Mouse (Mus musculus) cerebellum, postnatal 4 days (tissue): Measurements from ENCODE around the gene Stx2.

Source experiments
- DNase-seq, 2 experiments: peaks; one replicate each; pipeline ENCODE4 v3.0.0; 2022; ENCODE audit warnings: low spot score in 2 of 2, mixed read lengths in 1 of 2

Stx2 gene

GRCm38 (mm10) chr5:129008412-129008826, at the start of gene Stx2:
Stx2 (minus strand) TSS chr5:129008574.
- peak; percentile 70 to 83 for DNase-seq

DNA sequence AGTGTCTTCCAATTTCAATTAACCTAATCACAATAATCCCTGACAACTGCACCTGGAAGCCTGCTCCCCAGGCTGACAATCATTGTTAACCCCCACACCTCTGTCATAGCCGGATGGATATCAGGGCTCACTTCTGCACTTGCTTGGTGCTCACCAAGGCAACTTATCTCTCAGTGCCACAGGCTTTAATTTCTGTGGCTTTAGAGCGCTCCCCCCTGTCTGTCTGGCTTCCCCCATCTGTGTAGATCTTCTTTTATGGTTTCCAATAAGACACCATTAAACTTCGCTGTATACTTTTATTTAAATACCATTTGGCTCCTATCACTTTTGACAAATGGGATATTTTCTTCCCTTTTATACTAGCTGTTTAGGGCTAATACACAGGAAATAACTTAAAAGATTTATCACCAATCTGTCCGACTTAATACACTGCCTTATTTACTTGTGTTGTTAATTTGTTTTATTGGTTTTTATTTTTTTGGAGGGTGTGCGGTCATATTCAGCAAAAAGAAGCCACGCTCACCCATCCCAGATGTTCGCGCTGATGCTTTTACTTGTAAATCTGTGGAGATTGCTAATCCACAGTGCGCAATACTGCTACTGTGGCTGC, 46.4 kb upstream of the Stx2 start:
- no peak for DNase-seq

DNA sequence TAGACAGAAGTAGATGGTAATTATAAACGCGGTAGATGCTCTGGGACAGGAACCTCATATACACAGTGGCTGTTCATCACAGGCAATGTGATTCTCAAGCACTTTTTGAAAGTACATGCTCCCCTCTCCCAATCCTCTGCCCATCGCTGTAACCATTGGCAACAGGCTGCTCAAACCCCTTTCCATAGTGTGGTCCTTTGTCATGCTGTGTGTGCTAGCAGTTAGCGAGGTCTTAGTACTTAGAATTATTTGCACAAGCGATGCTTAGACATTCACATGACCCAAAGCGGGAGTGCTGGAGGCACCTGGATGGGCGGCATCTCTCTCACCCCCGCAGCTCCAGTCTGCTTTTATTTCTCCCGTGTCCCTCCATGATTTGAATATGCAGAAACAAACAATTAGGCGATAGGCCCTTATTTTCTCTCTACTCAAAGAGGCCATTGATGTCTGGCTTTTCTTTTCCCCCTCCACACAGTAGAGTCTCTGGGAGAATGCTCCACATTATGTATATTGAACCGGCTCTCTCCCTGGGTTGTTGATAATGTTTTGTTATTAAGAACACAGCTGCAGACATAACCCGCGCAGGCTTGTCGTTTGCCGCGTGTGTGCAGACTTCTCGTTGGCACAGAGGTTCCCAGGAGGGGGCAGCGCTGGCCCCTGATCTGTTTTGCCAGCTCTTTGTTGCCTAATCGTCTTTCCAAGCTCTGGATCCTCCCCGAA, 44.4 kb upstream of the Stx2 start:
- DNase-seq, result no peak

DNA sequence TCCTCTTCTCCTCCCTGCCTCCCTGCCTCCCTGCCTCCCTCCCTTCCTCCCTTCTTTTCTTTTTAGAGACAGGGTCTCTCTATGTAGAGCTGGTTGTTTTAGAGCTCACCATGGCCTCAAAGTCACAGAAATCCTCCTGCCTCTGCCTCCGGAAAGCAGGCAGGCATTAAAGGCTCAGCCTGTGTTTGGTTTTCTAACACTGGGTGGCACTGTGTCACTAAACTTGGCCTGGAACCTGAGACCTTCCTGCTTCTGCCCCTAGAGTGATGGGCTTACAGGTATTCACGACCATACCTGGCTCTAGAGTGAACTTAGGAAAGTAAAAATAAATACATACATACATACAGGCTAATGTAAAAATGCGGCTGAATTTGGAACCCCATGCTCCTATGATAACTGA, 43.5 kb upstream of the Stx2 start:
- no peak for DNase-seq

DNA sequence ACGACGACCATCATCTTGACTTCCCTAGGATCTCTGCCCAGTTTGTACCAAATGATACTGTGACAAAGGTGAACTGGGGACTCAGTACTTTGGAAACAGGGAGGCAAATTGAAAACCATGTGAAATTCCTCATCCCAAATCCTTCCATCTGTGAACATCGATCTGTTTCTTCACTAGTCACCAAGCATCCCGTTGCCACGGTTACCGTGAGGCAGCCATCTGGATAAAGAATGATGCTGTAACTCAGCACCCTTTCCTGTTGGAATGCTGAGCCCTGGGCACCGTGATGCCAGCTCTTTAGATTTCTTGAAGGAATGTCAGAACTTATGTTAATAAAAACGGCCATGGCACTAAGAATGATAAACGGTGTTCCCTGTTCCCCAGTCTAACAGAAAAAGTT, 41.0 kb upstream of the Stx2 start:
- peak in 1 of 2 experiments; percentile 22 for DNase-seq

DNA sequence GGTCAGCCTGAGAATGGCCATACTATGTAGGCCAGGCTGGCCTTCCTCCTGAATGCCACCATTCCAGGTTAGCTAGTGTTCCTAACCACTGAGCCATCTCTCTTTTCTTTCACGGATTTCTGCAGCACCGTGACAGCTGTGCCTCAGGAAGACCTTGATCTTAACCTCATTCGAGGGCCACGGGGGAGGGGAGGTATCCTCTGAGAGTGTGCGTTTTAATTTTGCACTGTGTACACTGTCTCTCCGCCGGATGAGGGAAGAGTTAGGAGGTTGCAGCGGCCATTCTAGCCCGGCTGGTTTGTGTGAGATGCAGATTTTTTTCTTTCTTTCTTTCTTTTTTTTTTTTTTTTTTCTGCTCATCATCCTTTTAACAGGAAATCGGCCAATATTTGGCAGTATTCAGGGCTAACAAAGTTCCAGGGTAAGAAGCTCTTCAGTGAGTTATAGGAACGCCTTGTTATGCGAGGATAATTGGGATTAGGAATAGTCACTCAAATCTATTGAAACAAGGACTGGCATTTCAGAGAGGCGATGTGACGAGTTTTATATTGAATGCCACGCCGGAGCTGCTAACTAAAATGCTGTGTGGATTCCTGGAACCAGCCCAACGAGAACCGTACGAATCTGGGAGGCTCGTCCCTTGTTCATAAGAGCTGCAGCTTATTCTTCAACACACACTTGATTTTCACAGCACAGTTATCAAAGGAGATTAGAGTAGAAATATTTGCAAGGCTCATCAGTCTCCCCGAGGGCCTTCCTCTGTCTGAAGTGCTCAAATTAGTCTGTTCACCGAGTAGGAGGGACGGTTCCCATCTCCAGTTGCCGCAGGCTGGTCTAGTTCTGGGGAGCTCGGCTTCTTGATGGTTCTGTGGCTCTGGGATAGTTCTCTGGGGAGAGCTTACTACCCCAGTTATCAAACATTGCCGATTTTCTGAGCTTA, 37.5 kb upstream of the Stx2 start:
- no peak for DNase-seq

DNA sequence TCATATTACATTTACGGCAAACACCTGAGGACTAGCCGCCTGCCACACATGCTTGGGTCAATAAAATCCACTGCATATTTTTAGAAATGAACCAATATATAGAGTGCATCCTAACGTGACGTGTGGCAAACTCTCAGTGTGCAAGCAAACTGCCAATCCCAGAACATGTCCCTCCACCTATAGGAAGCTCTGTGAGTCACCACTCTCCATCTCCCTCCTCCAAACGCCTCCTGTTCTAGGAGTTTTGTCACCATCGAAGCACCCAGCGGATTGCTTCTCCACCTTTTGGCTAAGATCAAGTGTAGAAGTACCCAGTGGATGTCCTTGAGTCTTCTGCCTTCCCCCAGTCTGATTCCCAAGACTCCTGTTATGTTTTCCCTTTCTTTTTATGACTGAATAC, 29.4 kb upstream of the Stx2 start:
- DNase-seq, result no peak

DNA sequence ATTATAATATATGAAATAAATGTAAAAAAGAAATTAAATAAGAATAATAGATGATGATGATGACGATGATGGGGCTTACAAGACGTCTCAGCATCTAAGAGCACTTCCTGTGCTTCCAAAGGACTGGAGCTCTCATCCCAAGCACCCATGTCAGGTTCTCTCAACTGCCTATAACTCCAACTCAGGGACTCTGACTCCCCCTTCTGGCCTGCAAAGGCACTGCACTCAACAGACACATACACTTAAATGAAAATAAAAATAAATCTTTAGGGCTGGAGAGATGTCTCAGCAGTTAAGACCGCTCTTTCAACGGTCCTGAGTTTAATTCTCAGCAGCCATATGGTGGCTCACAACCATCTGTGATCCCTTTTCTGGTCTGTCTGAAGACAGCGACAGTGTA, 28.3 kb upstream of the Stx2 start:
- no peak for DNase-seq

DNA sequence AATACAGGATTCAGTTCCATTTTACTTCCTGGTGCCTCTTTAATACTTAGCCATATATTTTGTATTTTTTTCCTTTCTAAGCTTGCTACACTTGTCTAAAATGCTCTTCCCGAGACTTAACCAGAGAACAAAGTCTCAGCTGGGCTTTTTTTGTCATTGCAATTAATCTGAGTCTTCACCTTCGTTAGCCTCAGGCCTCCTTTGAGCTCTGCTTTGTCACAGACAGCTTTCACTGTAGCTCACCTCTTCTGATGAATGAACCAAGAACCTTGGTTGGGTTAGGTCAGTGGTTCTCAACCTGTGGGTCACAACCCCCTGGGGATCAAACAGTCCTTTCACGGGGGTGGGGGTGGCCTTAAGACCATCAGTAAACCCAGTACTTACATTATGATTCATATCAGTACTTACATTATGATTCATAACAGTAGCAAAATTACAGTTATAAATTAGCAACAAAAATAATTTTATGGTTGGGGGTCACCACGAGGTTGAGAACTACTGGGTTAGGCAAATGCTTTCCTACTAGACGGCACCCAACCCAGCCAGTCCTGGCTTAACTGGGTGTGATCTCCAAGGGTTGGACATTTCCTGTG, 20.9 kb upstream of the Stx2 start:
- no peak for DNase-seq

DNA sequence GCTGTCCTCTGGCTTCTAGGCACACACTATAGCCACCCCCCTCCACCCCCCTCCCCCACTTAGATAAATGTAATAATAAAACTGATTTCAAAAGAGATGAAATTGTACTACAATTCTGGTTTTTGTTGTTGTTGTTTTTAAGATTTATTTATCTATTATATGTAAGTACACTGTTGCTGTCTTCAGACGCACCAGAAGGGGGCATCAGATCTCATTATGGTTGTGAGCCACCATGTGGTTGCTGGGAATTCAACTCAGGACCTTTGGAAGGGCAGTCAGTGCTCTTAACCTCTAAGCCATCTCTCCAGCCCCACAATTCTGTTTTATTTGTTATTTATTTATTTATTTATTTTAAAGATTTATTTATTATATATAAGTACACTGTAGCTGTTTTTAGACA, 18.3 kb upstream of the Stx2 start:
- no peak for DNase-seq

GRCm38 (mm10) chr5:129026171-129026570, 17.8 kb upstream of the Stx2 start:
- DNase-seq, result no peak

DNA sequence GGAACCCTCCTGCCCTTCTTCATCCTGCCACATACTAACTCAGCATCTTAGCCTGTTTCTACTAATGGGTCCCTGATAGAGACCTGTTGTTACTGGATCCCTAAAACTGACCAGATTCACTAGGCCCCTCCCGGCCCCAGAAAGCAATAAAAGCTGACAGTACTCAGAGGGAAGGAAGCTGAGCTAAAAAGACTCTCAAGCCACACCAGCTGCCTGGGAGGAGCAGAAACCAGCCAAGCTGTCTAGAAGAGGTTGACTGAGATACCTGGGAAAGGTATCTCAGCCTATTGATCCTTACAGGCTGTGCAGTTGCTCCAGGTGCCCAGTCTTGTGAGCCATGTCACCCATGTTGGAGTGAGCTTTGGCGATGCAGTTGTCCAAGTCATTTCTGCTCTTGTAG, 17.4 kb upstream of the Stx2 start:
- no peak for DNase-seq

- no peak for DNase-seq
These were observed 16.7 kb upstream of the Stx2 start for GRCm38 (mm10) chr5:129025048-129025447.

DNA sequence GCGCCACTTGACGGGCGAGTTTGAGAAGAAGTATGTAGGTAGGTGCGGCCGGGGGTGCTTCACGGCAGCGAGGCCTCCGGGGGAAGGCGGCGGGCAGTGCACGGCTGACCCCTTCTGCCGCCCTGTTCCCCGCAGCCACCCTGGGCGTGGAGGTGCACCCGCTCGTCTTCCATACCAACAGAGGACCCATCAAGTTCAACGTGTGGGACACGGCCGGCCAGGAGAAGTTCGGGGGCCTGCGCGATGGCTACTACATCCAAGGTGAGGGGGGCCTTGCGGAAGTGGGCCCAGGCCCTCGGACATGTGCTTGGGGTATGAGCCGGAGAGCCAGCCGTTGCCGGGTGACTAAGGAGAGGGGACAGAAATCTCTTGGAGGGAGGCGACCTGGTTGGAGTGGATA, 12.4 kb upstream of the Stx2 start:
- peak in 1 of 2 experiments; percentile 37 for DNase-seq

GRCm38 (mm10) chr5:129020300-129020668, 11.9 kb upstream of the Stx2 start:
- no peak for DNase-seq

- peak; percentile 88 to 99 for DNase-seq
These were observed 11.3 kb upstream of the Stx2 start, which contains the start of gene Ran for GRCm38 (mm10) chr5:129019497-129020299. Ran (plus strand) TSS chr5:129020069.

- no peak for DNase-seq
These were observed 10.6 kb upstream of the Stx2 start for GRCm38 (mm10) chr5:129018782-129019489.

GRCm38 (mm10) chr5:129016370-129016769, 8.0 kb upstream of the Stx2 start:
- no peak for DNase-seq

DNA sequence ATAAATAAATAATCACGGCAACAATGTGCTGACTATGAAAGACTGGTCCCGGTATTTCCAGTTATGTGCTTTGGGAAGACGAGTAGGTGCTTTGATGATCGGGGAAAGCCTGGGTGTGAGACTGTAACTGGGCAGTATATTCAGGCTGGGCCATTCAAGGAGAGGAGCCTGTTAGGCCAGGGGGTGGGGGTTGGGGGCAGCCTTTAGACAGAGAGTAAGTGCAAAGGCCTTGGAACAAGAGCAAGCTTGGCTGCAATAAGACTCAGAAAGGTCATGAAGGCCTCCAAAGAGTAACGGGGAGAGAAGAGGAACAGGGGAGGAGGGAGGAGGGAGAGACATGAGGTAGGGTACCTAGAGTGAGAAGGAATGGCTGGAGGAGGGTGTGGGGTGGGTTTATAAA, 7.2 kb upstream of the Stx2 start:
- DNase-seq, result no peak

- no peak for DNase-seq
These were observed 6.6 kb upstream of the Stx2 start for GRCm38 (mm10) chr5:129015020-129015419.

DNA sequence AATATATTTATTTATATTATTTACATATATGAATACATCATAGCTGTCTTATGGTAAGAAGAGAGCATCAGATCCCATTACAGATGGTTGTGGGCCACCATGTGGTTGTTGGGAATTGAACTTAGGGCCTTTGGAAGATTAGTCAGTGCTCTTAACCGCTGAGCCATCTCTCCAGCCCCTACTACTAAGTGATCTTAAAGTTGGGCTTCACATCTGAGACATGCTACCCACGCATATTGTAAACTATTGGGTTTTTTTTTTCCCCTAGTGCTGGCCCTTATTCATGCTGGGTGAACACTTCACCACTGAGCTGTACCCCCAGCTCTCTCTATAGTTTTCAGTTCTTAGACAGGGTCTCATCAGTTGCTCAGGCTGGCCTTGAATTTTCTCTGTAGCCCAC, 2.6 kb upstream of the Stx2 start:
- DNase-seq, result no peak
